Mouse (Mus musculus): ENCODE measurements around the gene Nck2. TPM values are rescaled to one million over a fixed set of nuclear protein-coding genes. Genes with fewer than 3 reads are reported as not detected.

The Nck2 gene
- polyA plus RNA-seq, 1 experiment = 106 TPM

DNA sequence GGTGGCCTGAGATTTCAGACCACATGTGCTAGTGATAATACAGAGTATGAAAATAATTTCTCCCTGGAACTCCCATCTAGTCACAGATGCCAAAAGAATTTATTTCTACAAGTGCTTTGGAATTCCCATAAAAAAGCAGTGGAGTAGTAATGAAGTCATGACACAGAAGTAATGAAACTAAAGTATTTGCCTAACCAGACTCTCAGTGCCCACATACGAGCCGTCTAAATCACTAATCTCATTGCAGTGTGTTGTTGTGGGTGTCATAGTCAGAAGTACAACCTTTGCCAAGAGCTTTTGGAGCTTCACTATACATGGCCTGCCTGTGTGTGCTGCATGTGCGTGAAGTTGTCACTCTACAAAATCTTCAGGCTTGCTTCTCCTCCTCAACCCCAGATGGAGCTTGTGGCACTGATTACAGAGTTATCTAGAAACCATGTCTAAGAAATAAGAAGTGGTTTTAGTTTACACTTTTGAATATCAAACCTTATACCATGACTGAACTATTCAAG lies 130.5 kb downstream of the Nck2 start:
- peaks cover 24% of the 10 kb centered on the region for H3K36me3 ChIP-seq (replicated peaks; ENCODE audit: low read length)
- no peaks in the 10 kb centered on the region for H3K9me3 ChIP-seq

GRCm38 (mm10) chr1:43577371-43577770 lies 133.0 kb downstream of the Nck2 start:
- Histone ChIP-seq H3K27me3 (replicated peaks) (no peaks in the 10 kb centered on the region), H3K4me3 (replicated peaks) (no peak overlapping the region), H3K4me1 (no peaks in the 10 kb centered on the region), H3K36me3 (replicated peaks; ENCODE audit: low read length) (peaks cover 3% of the 10 kb centered on the region), H3K9me3 (no peaks in the 10 kb centered on the region)
- TF ChIP-seq GATA1 (IDR thresholded peaks at IDR 0.05; ENCODE audit: borderline replicate concordance, low read length) (no peak), FLI1 (IDR thresholded peaks at IDR 0.05; ENCODE audit: low read length) (no peak)

More for the DNA sequence above, 130.5 kb downstream of the Nck2 start:
- Histone ChIP-seq H3K27me3 (replicated peaks) (no peaks in the 10 kb centered on the region), H3K4me3 (replicated peaks) (no peak overlapping the region), H3K4me1 (peaks cover 4% of the 10 kb centered on the region)
- TF ChIP-seq GATA1 (IDR thresholded peaks at IDR 0.05; ENCODE audit: borderline replicate concordance, low read length) (no peak), FLI1 (IDR thresholded peaks at IDR 0.05; ENCODE audit: low read length) (no peak)

DNA sequence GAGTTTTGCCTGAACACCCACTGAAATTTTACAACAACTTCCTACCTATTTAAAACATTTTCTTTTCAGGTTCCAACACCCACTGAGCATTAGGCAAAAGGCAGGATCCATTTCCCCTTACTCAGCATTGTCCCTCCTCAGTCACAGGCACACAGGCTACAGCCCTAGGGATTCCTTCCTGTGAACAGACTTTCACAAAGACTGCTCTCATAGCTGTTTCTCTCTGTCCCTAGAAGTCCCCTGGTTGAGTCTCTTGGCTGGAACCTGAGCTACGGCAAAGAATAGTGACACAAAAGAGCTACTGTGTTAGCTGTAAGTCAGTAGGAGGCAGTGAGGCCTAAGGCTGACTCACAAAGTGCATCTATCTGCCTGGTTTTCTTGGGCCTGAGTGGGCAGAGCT lies 139.2 kb downstream of the Nck2 start:
- Histone ChIP-seq H3K4me1 (peaks cover 15% of the 10 kb centered on the region), H3K36me3 (replicated peaks; ENCODE audit: low read length) (no peaks in the 10 kb centered on the region), H3K27me3 (replicated peaks) (no peaks in the 10 kb centered on the region), H3K4me3 (replicated peaks) (no peak overlapping the region), H3K9me3 (no peaks in the 10 kb centered on the region)
- no peak for TF ChIP-seq FLI1 (IDR thresholded peaks at IDR 0.05; ENCODE audit: low read length)
- no peak for TF ChIP-seq GATA1 (IDR thresholded peaks at IDR 0.05; ENCODE audit: borderline replicate concordance, low read length)

GRCm38 (mm10) chr1:43589001-43589400 lies 144.6 kb downstream of the Nck2 start:
- no peaks in the 10 kb centered on the region for H3K36me3 ChIP-seq (replicated peaks; ENCODE audit: low read length)
- no peaks in the 10 kb centered on the region for H3K27me3 ChIP-seq (replicated peaks)
- TF ChIP-seq GATA1 (IDR thresholded peaks at IDR 0.05; ENCODE audit: borderline replicate concordance, low read length) (no peak), FLI1 (IDR thresholded peaks at IDR 0.05; ENCODE audit: low read length) (no peak)
- H3K9me3 ChIP-seq = no peaks in the 10 kb centered on the region
- H3K4me1 ChIP-seq = peaks cover 42% of the 10 kb centered on the region
- no peak overlapping the region for H3K4me3 ChIP-seq (replicated peaks)

DNA sequence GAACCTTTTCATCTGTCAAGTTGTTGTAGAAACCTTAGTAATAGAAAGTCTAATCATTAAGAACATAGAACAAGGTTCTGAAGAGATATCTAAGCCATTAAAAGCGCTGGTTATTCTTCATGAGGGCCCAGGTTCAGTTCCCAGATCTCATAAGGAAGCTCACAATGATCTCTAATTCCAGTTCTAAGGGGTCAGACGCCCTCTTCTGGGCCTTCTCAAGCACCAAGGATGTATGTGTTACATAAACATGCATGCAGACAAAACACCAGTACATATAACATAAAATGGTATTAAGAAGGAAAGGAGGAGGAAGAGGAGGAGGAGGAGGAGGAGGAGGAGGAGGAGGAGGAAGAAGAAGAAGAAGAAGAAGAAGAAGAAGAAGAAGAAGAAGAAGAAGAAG lies 145.5 kb downstream of the Nck2 start:
- Histone ChIP-seq H3K4me3 (replicated peaks) (no peak overlapping the region), H3K36me3 (replicated peaks; ENCODE audit: low read length) (no peaks in the 10 kb centered on the region), H3K4me1 (peaks cover 43% of the 10 kb centered on the region), H3K27me3 (replicated peaks) (no peaks in the 10 kb centered on the region), H3K9me3 (no peaks in the 10 kb centered on the region)
- TF ChIP-seq GATA1 (IDR thresholded peaks at IDR 0.05; ENCODE audit: borderline replicate concordance, low read length) = no peak
- no peak for TF ChIP-seq FLI1 (IDR thresholded peaks at IDR 0.05; ENCODE audit: low read length)

DNA sequence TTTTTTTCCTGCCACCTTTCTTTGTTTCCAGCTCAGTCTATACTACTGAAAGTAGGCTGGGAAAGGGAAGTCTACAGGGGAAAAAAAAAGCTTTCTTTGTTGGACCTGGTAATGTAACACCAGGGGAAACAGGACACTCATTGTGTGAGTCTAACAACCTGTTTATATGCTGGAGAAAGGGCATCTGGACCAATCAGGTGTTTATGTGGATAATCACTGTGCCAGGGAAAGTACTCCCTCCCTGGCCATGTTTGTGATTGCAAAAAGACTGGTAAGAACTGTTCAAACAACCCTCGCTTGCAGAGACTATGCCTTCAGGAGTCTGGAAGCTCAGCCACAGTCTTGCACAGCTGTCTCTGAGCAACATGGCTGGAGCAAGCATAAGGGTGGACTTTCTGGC lies 146.3 kb downstream of the Nck2 start:
- no peak overlapping the region for H3K4me3 ChIP-seq (replicated peaks)
- TF ChIP-seq GATA1 (IDR thresholded peaks at IDR 0.05; ENCODE audit: borderline replicate concordance, low read length) = no peak
- TF ChIP-seq FLI1 (IDR thresholded peaks at IDR 0.05; ENCODE audit: low read length) = no peak
- no peaks in the 10 kb centered on the region for H3K9me3 ChIP-seq
- no peaks in the 10 kb centered on the region for H3K36me3 ChIP-seq (replicated peaks; ENCODE audit: low read length)
- peaks cover 44% of the 10 kb centered on the region for H3K4me1 ChIP-seq
- peaks cover 2% of the 10 kb centered on the region for H3K27me3 ChIP-seq (replicated peaks)

GRCm38 (mm10) chr1:43593069-43593468 lies 148.7 kb downstream of the Nck2 start:
- no peaks in the 10 kb centered on the region for H3K36me3 ChIP-seq (replicated peaks; ENCODE audit: low read length)
- no peak overlapping the region for H3K4me3 ChIP-seq (replicated peaks)
- no peaks in the 10 kb centered on the region for H3K9me3 ChIP-seq
- TF ChIP-seq FLI1 (IDR thresholded peaks at IDR 0.05; ENCODE audit: low read length) = no peak
- no peak for TF ChIP-seq GATA1 (IDR thresholded peaks at IDR 0.05; ENCODE audit: borderline replicate concordance, low read length)
- H3K4me1 ChIP-seq = peaks cover 44% of the 10 kb centered on the region
- H3K27me3 ChIP-seq (replicated peaks) = peaks cover 2% of the 10 kb centered on the region

- H3K9me3 ChIP-seq = no peaks in the 10 kb centered on the region
- H3K36me3 ChIP-seq (replicated peaks; ENCODE audit: low read length) = no peaks in the 10 kb centered on the region
- H3K27me3 ChIP-seq (replicated peaks) = peaks cover 2% of the 10 kb centered on the region
- H3K4me3 ChIP-seq (replicated peaks) = no peak overlapping the region
- TF ChIP-seq FLI1 (IDR thresholded peaks at IDR 0.05; ENCODE audit: low read length) (no peak), GATA1 (IDR thresholded peaks at IDR 0.05; ENCODE audit: borderline replicate concordance, low read length) (no peak)
- H3K4me1 ChIP-seq = peaks cover 46% of the 10 kb centered on the region
Measured at GRCm38 (mm10) chr1:43594738-43595137, 150.4 kb downstream of the Nck2 start.

DNA sequence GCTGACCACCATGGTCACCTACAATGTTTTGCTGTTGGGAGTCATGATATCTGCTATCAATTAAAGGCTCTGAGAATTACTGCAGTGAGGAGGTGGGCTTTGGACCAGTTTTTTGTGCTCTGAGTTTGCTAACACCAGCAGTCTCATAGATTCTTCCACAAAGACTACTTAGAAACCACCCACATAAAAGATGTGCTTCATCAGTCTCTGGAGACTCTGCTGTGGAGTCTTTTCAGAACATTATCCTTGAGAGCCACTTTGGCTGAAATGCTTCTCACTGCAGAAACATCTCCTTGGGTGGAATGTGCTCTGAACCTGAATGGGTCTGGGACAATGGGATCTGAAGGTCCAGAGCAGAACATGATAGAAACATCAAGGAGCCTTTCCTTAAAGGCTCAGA lies 153.4 kb downstream of the Nck2 start:
- H3K9me3 ChIP-seq = peaks cover 15% of the 10 kb centered on the region
- H3K4me1 ChIP-seq = peaks cover 41% of the 10 kb centered on the region
- no peaks in the 10 kb centered on the region for H3K36me3 ChIP-seq (replicated peaks; ENCODE audit: low read length)
- no peak overlapping the region for H3K4me3 ChIP-seq (replicated peaks)
- peaks cover 2% of the 10 kb centered on the region for H3K27me3 ChIP-seq (replicated peaks)
- no peak for TF ChIP-seq FLI1 (IDR thresholded peaks at IDR 0.05; ENCODE audit: low read length)
- TF ChIP-seq GATA1 (IDR thresholded peaks at IDR 0.05; ENCODE audit: borderline replicate concordance, low read length) = no peak

GRCm38 (mm10) chr1:43599483-43599882 lies 155.1 kb downstream of the Nck2 start:
- no peak overlapping the region for H3K4me3 ChIP-seq (replicated peaks)
- peaks cover 2% of the 10 kb centered on the region for H3K27me3 ChIP-seq (replicated peaks)
- no peaks in the 10 kb centered on the region for H3K36me3 ChIP-seq (replicated peaks; ENCODE audit: low read length)
- no peak for TF ChIP-seq GATA1 (IDR thresholded peaks at IDR 0.05; ENCODE audit: borderline replicate concordance, low read length)
- no peak for TF ChIP-seq FLI1 (IDR thresholded peaks at IDR 0.05; ENCODE audit: low read length)
- peaks cover 15% of the 10 kb centered on the region for H3K9me3 ChIP-seq
- peaks cover 26% of the 10 kb centered on the region for H3K4me1 ChIP-seq

- Histone ChIP-seq H3K36me3 (replicated peaks; ENCODE audit: low read length) (no peaks in the 10 kb centered on the region), H3K9me3 (peaks cover 15% of the 10 kb centered on the region), H3K27me3 (replicated peaks) (no peaks in the 10 kb centered on the region), H3K4me1 (peaks cover 20% of the 10 kb centered on the region), H3K4me3 (replicated peaks) (no peak overlapping the region)
- no peak for TF ChIP-seq FLI1 (IDR thresholded peaks at IDR 0.05; ENCODE audit: low read length)
- TF ChIP-seq GATA1 (IDR thresholded peaks at IDR 0.05; ENCODE audit: borderline replicate concordance, low read length) = no peak
Measured at GRCm38 (mm10) chr1:43601054-43601453, 156.7 kb downstream of the Nck2 start.

All from megakaryocyte, embryonic 14.5 days (primary cell).